Mouse (Mus musculus): ENCODE measurements around the gene Bcl2l10.
A peak's percentile ranks its signal among the peaks of the same experiment; 100 is the strongest.

The Bcl2l10 gene

DNA sequence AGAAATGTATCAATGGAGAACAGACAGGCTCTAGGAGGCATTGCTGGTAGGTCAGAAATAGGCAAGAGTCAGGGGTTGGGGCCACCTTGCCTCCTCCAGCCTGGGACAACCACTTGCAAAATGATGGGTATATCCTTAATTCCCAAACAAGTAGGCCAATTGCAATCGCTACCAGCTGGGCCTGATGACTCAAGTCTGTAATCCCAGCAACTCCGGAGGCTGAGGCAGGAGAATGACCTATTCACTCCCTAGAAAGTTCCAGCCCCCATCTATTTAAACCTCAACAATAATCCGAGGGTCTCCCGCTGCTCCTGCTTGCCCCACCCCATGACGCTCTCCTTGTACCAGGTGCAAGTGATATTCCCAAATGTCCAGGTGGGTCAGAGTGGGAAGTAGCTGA, at the start of gene Bcl2l10:
Bcl2l10 (plus strand) TSS at position 301 of the 400 bp plus-strand sequence.
- DNase-seq (ENCODE audit: low spot score), result no peak

DNA sequence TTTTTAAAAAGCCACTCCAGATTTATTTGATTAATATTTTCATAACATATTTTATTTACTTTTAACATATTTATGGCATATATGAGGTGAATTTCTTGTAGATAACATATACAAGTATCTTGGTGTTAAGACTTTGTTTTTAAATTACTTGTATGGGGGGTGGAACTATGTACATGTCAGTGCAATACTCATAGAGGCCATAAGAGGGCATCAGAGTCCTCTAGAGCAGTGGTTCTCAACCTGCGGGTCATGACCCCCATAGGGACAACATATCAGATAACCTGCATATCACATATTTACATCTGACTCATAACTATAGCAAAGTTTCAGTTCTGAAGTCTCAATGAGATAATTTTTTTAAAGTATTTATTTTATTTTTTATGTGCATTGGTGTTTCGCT, 48.2 kb upstream of the Bcl2l10 start:
- DNase-seq (ENCODE audit: low spot score), result no peak

DNA sequence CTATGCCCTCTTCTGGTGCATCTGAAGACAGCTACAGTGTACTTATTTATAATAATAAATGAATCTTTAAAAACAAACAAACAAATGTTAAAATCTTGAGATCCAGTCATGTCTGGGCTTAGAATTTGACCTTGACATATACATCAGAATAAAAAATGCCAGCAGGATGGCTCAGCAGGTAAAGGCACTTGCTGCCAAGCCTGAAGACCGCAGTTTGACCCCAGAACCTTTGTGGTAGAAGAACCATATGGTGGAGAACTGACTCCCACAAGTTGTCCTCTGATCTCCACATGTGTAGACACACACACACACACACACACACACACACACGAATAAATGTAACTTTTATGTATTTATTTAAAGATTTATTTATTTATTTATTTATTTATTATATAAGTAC, 44.5 kb upstream of the Bcl2l10 start:
- DNase-seq (ENCODE audit: low spot score), result no peak

DNA sequence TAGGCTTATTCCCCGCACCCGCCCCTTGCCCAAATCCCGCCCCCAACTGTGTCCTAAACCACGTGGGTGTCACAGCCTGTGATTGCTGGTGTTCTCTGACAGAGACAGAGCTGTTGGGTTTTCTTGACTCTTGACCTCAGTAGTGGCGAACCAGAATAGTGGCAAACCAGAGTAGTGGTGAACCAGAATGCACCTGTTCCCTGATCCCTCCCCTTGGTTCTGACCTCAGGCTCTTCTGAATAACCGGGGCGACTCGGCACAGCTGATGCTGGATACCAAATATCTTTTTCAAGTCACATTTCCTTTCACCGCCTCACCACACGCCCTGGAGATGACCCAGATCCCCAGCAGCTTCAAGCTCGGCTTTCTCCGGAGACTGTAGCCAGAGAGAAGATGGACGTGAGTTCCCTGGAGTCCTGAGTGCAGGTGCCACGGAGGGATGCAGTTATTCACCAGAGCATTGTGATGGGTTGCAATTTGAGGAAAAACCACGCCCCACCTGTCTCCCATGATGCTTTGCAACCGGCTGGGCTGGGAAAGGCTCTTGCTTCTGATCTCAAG, 43.8 kb upstream of the Bcl2l10 start:
- DNase-seq (ENCODE audit: low spot score), result no peak

GRCm38 (mm10) chr9:75304286-75304685, 43.3 kb upstream of the Bcl2l10 start:
- DNase-seq (ENCODE audit: low spot score), result no peak

DNA sequence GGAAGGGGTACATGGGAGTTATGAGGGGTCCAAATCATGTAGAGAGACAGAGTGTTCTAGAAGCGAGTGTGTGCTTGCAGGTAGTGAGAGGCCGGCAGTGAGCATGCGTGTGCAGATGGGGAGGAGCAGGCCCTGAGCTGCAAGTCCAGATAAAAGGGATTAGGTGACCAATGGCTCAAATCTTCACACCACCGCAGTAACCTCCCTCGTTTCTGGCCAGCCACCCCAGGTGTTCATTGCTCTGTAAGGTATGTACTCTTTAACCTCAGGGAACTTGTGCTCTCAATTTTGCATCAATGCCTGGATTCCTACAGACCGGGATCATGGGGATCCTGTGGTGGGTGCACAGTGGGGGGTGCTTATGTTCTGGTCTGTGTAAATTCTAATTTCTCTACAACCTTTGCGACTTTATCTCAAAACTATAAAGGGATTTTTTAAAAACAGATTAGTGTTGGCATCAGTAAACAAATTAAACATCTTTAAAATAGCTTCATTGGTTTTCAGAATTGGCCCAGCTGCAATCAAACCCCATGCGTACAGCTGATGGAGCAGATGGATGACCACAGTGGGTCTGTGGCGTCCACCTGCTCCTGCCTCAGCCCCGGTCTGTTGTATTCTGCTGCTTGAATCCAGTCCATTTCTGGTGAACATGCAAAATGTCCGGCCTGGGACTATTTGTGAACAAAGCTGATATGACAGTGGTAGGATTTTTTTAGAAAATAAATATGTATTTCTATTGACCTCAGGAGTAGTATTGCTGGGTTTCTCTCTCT, 41.2 kb upstream of the Bcl2l10 start, which contains the start of gene Gnb5:
Gnb5 (plus strand) TSS at position 163 of the 773 bp plus-strand sequence.
- DNase-seq (ENCODE audit: low spot score), result no peak

DNA sequence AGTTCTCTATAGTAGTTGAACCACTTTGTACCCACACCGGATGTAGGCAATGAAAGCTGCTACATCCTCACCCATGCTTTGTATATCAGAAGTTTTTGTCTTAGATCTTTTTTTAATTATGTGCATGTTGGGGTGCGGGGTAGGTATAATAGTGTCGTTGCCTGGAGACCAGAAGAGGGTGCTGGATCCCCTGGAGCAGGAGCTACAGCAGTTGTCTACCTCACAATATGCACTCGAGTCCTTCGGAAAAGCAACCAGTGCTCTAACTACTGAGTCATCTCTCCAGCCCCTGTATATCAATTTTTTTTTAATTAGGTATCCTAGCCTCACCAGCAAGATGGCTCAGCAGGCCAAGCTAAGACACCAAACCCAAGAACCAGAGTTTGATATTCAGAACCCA, 40.5 kb upstream of the Bcl2l10 start:
- DNase-seq (ENCODE audit: low spot score), result no peak

GRCm38 (mm10) chr9:75308621-75309020, 38.9 kb upstream of the Bcl2l10 start:
- DNase-seq (ENCODE audit: low spot score), result no peak

- no peak for DNase-seq (ENCODE audit: low spot score)
Observed at GRCm38 (mm10) chr9:75312008-75312407, 35.5 kb upstream of the Bcl2l10 start.

GRCm38 (mm10) chr9:75313138-75313831, 34.3 kb upstream of the Bcl2l10 start:
- no peak for DNase-seq (ENCODE audit: low spot score)

DNA sequence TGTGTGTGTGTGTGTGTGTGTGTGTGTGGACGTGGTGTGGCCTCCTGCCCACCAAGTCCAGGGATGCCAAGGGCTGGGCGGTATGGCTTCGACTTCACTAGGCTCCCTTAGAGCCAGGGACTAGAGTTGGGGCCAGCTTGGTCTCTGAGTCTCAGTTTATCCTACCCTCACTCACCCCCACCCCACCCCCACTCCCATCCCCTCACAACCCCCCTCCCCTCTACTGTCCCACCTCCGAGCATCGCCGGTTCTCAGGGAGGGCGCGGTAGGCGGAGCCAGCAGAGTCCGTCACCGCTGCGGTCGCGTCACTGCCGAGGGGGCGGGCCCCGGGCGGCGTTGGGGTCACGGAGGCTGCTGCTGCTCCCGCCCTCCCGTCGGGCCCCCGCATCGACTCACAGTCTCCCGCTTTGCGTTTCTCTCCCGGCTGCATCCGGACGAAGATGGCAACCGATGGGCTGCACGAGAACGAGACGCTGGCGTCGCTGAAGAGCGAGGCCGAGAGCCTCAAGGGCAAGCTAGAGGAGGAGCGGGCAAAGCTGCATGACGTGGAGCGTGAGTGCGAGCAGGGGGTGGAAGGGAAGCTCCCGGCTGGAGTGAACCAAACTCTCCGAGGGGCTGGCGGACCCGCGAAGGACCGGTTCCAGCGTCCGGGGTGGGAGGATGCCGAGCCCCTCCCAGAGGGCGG, 33.6 kb upstream of the Bcl2l10 start:
- DNase-seq (ENCODE audit: low spot score), result peak; percentile 62

GRCm38 (mm10) chr9:75314517-75315105, 32.9 kb upstream of the Bcl2l10 start:
- no peak for DNase-seq (ENCODE audit: low spot score)

- DNase-seq (ENCODE audit: low spot score), result no peak
Observed at GRCm38 (mm10) chr9:75315238-75315637, 32.3 kb upstream of the Bcl2l10 start.

DNA sequence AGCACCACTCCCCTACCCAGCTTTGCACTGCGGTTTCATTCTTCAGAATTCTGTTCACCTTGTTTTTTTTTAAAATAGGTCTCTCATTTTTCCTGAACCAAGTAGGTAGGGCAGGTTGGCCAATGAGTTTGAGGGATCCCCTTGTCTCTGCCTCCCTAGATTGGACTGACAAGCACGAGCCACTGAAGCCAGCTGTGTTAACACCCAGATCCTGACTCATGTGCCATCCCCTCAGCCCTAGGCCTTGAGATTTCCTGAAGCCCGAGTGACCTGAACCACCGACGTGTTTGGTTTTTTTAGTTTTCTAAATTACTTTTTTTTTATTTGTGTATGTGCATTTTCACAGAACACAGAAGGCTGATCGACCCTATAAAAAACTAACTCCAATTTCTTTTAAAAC, 30.8 kb upstream of the Bcl2l10 start:
- DNase-seq (ENCODE audit: low spot score), result no peak

DNA sequence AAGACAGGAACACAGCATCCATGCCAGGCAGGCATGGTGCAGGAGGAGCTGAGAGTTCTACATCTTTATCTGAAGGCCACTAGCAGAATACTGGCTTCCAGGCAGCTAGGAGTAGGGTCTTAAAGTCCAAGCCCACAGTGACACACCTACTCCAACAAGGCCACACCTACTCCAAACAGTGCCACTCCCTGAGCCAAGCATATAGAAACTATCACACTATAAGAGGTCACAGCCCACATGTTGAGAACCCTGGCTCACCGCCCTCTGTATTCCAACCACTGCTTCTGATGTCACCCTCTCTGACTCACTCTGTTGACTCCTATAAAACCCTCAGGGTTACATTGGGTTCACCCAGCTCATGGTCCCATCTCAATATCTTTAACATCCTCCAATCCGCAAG, 29.4 kb upstream of the Bcl2l10 start:
- no peak for DNase-seq (ENCODE audit: low spot score)

GRCm38 (mm10) chr9:75319365-75319764, 28.2 kb upstream of the Bcl2l10 start:
- DNase-seq (ENCODE audit: low spot score), result no peak

- no peak for DNase-seq (ENCODE audit: low spot score)
Observed at GRCm38 (mm10) chr9:75322099-75322885, 25.3 kb upstream of the Bcl2l10 start.

DNA sequence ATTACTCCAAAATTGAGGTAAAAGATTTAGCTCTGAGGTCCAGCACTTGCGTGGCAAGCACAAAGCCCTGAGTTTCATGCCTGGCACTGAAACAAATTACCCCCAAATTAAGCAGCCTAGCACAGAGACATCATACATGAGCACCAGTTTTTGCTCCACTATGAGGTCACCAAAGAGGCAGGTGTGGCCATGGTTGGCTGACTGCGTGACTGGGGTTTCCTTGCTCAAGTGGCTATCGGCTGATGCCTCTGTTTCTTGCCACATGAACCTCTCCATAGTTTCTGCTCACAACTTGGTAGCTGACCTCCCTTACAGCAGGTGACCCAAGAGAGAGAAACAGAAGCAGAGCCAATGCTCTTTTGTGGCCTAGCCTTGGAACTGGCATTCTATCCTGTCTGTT, 19.5 kb upstream of the Bcl2l10 start:
- DNase-seq (ENCODE audit: low spot score), result no peak

GRCm38 (mm10) chr9:75330821-75331220, 16.7 kb upstream of the Bcl2l10 start:
- no peak for DNase-seq (ENCODE audit: low spot score)

- no peak for DNase-seq (ENCODE audit: low spot score)
Observed at GRCm38 (mm10) chr9:75334440-75334839, 13.1 kb upstream of the Bcl2l10 start.

- DNase-seq (ENCODE audit: low spot score), result no peak
Observed at GRCm38 (mm10) chr9:75338016-75338415, 9.5 kb upstream of the Bcl2l10 start.

All from ovary, adult 18-20 months (tissue).